Mouse (Mus musculus) forelimb bud, embryonic 11.5 days (tissue): ENCODE measurements around the gene Mast4.

ENCODE experiments used
- DNase-seq: peaks from one replicate; pipeline ENCODE4 v3.0.0-alpha.2; 2012; ENCODE audit warnings: low read depth, low spot score

Mast4 gene

DNA sequence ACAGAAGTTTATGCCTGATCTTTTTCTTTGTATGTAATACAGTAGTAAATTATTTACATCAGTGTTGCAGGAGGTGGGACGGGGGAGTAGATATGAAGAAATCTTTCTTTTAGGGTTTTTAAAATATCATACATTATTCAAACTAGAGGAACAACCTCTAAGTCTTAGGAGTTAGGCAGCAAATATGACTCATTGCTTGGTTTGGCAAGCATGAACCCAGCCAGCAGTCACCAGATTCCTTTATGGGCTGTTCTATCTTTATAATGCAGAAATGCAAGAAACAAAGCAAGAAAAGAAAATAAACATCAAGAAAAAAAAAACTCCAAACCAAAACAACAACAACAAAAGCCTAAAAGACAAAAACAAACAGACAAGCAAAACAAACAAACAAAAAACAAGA, 344.2 kb downstream of the Mast4 start:
- DNase-seq: no peak

DNA sequence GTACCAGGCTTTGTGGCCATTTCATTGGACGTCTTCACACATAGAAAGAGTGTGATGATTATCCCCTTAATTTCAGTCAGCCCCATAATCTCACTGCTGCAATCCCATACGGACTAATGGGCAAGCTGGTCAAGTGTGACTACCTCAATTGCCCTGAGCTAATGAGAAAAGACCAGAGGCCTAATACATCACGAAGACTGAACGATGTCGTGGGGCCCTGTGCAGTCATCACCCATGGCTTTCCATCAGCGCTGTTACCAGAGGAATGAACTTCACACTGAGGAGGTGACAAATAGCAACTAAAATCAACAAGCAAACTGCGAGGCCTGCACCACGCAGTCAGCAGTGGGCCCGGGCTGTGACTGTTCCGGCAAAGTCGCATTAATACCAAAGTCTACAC, 344.7 kb downstream of the Mast4 start:
- no peak for DNase-seq

DNA sequence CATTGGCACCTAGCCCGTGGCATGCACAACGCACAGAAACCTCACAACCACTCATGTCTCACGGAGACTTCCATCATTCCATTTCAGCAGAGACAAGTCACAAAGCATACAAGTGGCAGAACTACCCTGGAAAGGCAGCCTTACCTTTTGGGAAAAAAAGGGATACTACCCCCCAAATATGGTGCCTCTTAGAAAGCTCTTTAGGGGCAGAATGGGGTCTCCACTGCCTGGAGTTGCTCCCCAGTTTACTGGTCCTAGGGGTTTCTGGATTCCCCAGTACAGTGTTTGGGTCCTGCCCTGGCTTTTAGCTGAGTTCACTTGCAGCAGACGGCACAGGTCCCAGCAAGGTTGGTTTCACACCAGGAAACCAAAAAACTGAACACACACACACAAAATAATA, 345.3 kb downstream of the Mast4 start:
- no peak for DNase-seq

GRCm38 (mm10) chr13:102988251-102988895, 345.9 kb downstream of the Mast4 start:
- no peak for DNase-seq

- no peak for DNase-seq
Measured at GRCm38 (mm10) chr13:102984550-102984949, 349.7 kb downstream of the Mast4 start.

DNA sequence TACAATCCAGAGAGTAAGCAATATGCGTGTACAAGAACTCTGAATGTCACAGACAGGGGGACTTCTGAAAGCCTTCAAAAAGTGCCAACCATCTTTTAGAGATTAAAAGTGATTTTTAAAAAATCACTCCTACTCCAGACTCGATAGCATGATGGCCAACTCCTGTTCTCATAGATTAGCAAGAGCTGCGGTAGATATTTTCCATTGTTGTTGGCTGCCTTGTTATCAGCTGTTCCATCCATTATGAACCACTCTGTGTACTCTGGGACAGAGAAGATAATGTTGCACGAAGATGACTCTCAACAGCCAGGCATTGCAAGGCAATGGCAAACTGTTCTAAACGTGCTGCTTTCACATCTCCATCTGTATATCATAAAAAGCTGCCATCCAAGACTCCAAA, 360.4 kb downstream of the Mast4 start:
- no peak for DNase-seq

DNA sequence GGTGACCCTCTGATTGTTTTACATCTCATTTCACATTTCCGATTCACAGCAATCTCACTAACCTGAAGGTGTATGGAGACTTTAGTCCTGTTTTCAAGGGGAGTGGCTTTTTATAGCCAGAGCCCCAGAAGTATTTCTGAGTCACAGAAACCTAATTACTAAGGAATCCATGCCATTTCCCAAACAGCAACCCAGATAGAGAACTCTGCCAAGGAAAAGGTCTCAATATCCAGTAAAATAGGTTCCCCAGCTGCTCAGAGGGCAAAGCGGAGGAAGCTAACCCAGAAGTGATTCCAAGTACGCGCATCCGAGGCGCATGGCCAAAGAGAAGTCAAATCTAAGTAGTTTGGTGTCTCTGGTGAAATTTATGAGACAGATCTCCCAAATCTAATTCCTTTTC, 370.8 kb downstream of the Mast4 start:
- DNase-seq: no peak

DNA sequence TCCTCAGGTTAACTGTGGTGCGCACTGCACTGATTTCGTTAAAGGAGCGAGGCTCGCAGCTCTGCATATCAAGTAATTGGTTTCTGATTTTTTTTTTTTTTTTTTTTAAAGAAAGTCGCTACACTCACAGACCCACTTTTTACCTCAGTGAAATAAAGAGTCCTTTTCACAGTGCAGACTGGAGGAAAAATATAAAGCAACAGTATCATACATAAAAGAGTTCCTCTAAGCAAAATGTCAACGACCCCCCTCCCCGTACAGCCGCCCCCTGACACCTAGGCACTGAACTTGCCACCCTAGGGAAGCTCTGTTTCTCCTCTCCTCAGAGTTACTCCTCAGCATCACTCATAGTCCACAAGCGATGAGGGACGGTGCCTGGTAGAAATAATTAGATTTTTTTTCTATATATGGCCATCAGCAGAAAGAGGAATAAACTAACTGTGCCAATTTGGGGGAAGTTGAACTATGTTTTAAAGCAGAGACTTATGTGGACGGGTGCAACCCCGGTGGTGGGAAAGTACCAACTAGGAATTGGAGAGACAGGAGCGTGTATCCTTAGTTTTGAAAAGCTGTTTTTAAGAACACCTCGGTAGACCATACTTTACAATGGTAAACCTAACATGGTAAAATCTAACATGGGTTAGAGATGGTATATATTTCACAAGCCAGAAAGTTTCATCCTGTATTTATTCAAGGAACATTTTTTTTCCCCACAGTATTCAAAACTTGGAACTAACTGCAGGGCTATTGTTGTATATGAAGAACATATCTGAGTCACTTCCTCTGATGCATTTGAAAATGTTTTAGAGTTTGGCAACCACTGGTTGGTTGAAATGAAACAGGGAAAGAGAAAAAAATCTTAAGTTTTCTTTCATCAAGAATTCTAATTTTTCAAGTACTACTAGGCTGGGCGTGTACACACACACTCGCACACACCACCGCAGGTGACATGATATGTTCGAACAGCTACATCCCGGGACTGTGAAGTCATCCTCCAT, 375.7 kb downstream of the Mast4 start:
- no peak for DNase-seq

GRCm38 (mm10) chr13:102957508-102958272, 376.6 kb downstream of the Mast4 start:
- peak; percentile 14 for DNase-seq

DNA sequence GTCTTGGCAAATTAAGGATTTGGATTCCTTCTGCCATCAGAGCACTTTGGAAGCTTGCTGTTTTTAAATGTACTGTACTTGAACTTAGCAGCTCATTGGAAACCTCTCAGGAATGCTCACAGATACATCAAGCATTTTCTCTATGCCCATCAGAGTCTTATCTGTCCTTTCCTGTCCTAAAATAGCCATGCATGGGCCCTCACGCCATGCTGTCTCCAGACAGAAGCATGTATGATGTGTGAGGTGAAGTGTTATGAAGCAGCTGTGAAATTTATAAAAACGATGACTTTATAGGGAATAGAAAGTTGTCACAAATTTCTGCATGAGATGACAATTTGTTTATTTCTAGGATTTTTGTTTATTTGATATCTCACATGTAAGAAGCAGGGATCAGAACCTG, 378.8 kb downstream of the Mast4 start:
- DNase-seq: no peak

GRCm38 (mm10) chr13:102949756-102950155, 384.5 kb downstream of the Mast4 start:
- no peak for DNase-seq

GRCm38 (mm10) chr13:102948966-102949365, 385.3 kb downstream of the Mast4 start:
- no peak for DNase-seq

- no peak for DNase-seq
Measured at GRCm38 (mm10) chr13:102947546-102947945, 386.8 kb downstream of the Mast4 start.

GRCm38 (mm10) chr13:102946024-102946821, 388.1 kb downstream of the Mast4 start:
- no peak for DNase-seq

- DNase-seq: no peak
Measured at GRCm38 (mm10) chr13:102945450-102945849, 388.8 kb downstream of the Mast4 start.

DNA sequence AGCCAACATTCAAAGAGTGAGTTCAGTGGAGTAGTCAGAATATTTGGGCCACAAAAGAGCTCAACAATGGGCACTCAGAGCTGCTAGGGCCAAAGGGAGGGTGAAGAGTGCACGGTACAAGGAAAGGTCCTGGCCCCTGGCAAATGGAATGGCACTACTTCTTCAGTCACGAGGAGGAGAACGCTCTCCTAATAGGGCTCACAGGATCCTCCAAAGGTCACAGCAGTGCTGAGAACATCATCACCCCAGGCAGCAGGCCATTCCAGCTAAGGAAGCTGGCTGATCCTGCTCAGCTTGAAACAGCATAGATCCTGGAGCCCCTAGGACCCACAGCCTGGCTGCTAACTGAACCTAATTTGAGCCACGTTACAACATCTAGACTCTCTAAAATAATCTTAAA, 389.8 kb downstream of the Mast4 start:
- DNase-seq: no peak

DNA sequence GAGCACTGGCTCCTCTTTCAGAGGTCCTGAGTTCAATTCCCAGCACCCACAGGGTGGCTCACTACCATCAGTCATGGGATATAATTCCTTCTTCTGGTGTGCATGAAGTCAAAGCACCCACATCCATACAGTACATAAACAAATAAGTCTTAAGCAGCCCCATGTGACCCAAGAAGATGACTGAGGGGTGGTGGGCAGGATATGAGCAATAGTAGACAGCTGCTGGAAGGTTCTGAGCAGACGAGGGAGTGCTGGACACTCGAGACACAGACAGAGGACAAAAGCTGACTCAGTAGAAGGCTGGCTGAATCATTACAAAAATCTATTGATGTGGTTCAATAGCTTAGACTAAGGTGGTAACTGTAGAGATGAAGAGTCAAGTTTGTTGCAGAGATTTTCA, 391.7 kb downstream of the Mast4 start:
- DNase-seq: no peak

DNA sequence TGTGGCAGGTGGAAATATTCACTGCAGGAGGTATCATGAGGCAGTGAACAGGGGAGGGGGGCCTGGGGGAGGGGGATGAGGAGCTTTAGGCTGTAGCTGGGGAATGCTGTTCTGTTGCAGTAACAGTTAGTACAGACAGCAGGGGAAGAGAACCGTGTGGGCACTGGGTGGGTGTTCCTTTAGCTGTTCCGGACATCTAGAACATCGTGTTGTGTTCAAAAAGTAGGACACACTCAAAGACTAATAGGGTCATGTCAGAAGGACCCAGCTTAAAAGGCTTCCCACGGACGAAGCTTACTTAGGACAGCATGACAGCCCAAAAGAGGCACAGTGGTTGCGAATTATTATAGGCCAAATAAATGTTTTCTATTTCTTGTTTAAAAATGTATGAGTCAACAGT, 393.8 kb downstream of the Mast4 start:
- no peak for DNase-seq

- no peak for DNase-seq
Measured at GRCm38 (mm10) chr13:102936233-102936632, 398.1 kb downstream of the Mast4 start.

DNA sequence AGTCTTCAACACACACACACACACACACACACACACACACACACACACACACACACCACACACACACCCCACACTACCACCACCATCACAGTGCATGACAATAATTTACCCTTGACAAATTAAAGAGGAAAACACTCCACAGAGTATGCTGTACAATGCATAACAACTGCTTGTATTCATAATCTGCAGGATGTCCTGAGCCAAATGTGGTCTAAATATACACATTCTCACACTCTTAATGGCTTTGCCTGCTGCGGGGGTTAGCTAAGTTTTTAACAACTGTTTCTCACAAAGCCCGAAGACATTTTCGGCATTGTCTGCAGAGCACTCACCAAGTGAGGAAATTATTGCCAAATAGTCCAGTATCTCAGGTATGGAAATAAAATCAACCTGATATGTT, 398.5 kb downstream of the Mast4 start:
- no peak for DNase-seq

- DNase-seq: no peak
Measured at GRCm38 (mm10) chr13:102933702-102934101, 400.6 kb downstream of the Mast4 start.
